Mouse (Mus musculus): ENCODE measurements around the gene Ighmbp2.

The Ighmbp2 gene

GRCm38 (mm10) chr19:3282572-3283467 is at the start of gene Ighmbp2, which contains the start of gene Mrpl21:
TSS of gene Ighmbp2 (minus strand) at chr19:3283017.
TSS of gene Mrpl21 (plus strand) at chr19:3282901.
- DNase-seq (ENCODE audit: low read depth, low spot score): peak; percentile 80

DNA sequence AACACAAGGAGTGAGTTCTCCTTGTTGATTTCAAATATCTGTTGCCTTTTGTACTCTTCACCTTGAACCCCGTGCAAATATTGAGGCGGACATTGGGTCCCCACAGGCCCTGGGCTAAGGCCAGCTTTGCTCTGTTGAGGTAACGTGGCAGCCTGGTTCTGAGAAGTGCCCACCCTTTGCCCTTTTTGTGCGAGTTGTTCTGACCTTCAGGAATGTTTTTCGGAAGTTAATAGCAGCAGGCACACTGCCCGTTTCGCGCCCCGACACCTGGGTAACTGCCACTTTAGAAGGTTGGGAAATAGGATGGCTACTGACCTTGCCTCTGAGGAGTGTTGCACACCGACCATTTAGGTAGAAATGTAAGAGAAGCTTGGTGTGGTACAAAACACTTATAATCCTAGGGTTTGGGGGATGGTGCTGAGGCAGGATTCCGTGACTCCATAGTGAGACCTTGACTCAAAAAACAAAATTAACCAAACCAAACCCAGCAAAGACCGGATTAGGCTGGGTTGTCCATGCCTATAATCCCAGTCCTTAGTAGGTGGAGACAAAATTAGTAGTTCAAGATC is 43.7 kb upstream of the Ighmbp2 start:
- DNase-seq (ENCODE audit: low read depth, low spot score): no peak

- DNase-seq (ENCODE audit: low read depth, low spot score): no peak
These were observed 43.1 kb upstream of the Ighmbp2 start for GRCm38 (mm10) chr19:3325771-3326478.

- DNase-seq (ENCODE audit: low read depth, low spot score): peak; percentile 79
These were observed 42.3 kb upstream of the Ighmbp2 start for GRCm38 (mm10) chr19:3324931-3325711.

- no peak for DNase-seq (ENCODE audit: low read depth, low spot score)
These were observed 41.5 kb upstream of the Ighmbp2 start for GRCm38 (mm10) chr19:3324271-3324811.

DNA sequence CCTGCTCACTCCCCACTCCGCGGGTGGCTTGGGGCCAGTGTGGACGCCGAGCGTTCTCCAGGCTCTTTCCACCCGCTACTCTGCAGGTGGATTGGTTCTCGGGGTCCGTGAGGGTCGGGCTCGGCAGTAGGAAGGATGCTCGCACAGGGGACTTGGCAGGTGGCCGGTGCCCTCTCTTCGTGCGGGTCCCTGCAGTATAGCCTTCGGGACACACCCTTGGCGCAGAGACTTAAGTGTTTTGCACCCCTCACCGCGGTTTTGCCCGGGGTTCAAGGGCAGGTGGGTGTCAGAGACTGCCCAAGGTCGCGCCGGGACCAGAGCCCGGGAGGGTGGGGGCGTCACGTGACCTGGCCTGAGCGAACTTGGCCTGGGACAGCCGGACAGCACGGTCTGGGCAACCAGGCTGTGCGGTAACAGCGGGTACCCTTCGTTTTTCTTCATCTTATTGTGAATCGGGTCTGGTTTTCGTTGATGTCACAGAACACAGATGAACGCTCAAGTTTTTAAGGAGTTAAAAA is 41.0 kb upstream of the Ighmbp2 start:
- DNase-seq (ENCODE audit: low read depth, low spot score): no peak

- no peak for DNase-seq (ENCODE audit: low read depth, low spot score)
These were observed 40.4 kb upstream of the Ighmbp2 start for GRCm38 (mm10) chr19:3323201-3323621.

DNA sequence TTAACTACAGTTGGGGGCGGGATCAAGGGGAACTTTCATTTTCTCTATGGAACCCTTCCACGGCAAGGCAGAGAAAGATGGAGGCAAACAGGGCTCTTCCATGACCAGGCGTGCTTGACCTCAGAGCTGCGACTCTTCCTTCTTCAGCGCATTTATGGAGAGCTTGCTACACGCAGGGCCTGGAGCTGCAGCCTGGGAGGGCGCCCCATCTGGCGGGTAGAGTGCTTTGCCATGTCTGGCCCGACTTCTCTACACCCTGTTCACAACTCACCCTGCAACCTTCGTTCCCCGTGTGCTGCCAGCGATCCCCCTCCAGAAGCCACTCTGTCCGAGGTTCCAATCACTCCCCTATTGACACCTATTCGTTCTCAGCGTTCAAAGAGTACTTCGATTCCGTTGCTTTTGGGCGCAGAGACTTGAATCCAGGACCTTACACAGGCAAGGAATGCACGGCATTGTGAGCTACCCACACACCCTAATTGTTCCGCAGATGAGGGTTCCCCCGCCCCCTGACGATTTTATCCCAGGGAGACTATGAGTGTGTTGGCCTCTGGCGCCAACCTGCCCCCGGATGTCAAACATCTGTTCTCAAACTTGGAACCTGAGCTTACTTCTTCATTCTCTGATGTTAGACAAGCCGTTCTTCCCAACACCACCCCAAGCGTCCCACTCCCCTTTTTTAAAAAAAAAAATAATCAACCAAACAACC is 39.6 kb upstream of the Ighmbp2 start, which contains the start of gene Cpt1a:
Cpt1a (plus strand) TSS at position 74 of the 709 bp plus-strand sequence.
- peak; percentile 53 for DNase-seq (ENCODE audit: low read depth, low spot score)

GRCm38 (mm10) chr19:3321617-3322016 is 38.8 kb upstream of the Ighmbp2 start:
- no peak for DNase-seq (ENCODE audit: low read depth, low spot score)

DNA sequence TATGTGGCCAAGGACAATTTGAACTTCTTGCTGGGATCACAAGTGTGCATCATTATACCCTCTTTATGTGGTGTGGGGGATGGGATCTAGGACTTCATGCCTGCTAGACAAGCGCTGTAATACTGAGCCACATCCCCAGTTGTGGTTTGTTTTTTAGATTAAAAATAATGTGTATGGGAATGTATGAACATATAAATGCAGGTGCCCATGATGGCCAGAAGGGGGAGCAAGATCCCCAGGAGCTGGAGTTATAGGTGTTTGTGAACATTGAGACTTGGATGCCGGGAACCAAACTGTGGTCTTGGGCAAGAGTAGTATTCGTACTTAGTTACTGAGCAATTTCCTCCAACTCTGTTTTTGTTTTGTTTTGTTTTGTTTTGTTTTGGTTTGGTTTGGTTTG is 38.0 kb upstream of the Ighmbp2 start:
- no peak for DNase-seq (ENCODE audit: low read depth, low spot score)

DNA sequence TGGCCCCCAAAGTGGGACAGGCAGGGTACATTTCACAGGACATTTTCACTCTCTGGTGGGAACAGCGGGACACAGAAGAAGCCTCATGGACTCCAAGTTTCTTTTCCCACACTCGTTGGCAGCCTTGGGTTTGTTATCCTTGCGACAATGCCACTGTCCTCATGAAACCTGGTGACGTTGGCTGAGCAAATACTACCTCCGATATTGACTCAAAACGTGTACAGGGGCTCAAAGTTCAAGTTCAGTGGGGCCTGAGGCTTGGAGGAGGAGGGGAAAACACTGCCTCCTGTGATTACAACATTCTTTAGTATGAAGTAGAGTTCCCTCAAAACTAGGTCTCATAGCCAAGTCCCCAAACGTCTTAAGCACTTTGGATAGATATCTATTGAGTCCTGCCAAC is 37.3 kb upstream of the Ighmbp2 start:
- no peak for DNase-seq (ENCODE audit: low read depth, low spot score)

- no peak for DNase-seq (ENCODE audit: low read depth, low spot score)
These were observed 36.5 kb upstream of the Ighmbp2 start for GRCm38 (mm10) chr19:3319341-3319740.

- no peak for DNase-seq (ENCODE audit: low read depth, low spot score)
These were observed 24.5 kb upstream of the Ighmbp2 start for GRCm38 (mm10) chr19:3307175-3307949.

- no peak for DNase-seq (ENCODE audit: low read depth, low spot score)
These were observed 21.2 kb upstream of the Ighmbp2 start for GRCm38 (mm10) chr19:3304017-3304416.

- no peak for DNase-seq (ENCODE audit: low read depth, low spot score)
These were observed 15.0 kb upstream of the Ighmbp2 start for GRCm38 (mm10) chr19:3297775-3298174.

DNA sequence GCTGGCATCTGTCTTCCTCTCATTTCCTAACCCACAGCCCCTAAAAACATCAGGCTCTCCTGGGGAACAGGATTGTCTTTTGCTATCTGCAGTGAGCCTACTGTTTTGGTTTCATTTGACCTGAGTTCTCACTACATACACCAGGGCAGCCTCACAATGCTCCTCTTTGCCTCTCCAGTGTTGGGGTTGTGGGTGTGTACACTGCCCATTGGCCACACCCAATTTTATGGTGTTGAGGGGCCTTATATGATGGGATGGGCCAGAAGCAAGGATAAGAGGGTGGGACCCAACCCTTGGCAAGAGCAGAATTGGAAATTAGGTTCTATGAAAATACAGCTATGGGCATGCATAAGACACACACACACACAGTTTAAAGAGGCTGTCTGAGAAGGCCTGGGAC is 14.2 kb upstream of the Ighmbp2 start:
- DNase-seq (ENCODE audit: low read depth, low spot score): no peak

GRCm38 (mm10) chr19:3295245-3295644 is 12.4 kb upstream of the Ighmbp2 start:
- DNase-seq (ENCODE audit: low read depth, low spot score): no peak

GRCm38 (mm10) chr19:3292993-3293392 is 10.2 kb upstream of the Ighmbp2 start:
- DNase-seq (ENCODE audit: low read depth, low spot score): no peak

GRCm38 (mm10) chr19:3292028-3292427 is 9.2 kb upstream of the Ighmbp2 start:
- DNase-seq (ENCODE audit: low read depth, low spot score): peak; percentile 26

Measured in WW6 (cell line).